Mouse (Mus musculus) myocyte (in vitro differentiated cells): ENCODE results near the gene Btbd19. TPM values are rescaled to one million over a fixed set of nuclear protein-coding genes. Genes with fewer than 3 reads are reported as not detected.

ENCODE experiments used
- H3K27me3 ChIP-seq: one replicate; pipeline ENCODE4 v1.6.1; 2011; ENCODE audit not compliant: control insufficient read depth, insufficient read depth, insufficient read length
- H3K36me3 ChIP-seq: one replicate; pipeline ENCODE4 v1.6.1; 2011; ENCODE audit not compliant: control insufficient read depth, insufficient read depth
- H3K4me2 ChIP-seq: one replicate; pipeline ENCODE4 v1.6.1; 2011; ENCODE audit warnings: low read depth, control low read depth
- H3K4me3 ChIP-seq: one replicate; pipeline ENCODE4 v1.5.1; 2011; ENCODE audit warnings: mild to moderate bottlenecking, control low read depth, moderate library complexity
- H3K79me2 ChIP-seq: one replicate; pipeline ENCODE4 v1.6.1; 2011; ENCODE audit not compliant: control insufficient read depth, insufficient read depth
- H3ac ChIP-seq: one replicate; pipeline ENCODE4 v1.6.1; 2011; ENCODE audit not compliant: control insufficient read depth, insufficient read length
- CEBPB ChIP-seq: IDR thresholded peaks from 2 replicates; pipeline ENCODE4 v1.6.1; 2011; ENCODE audit warnings: mild to moderate bottlenecking, moderate library complexity; ENCODE audit not compliant: poor library complexity, insufficient read depth, severe bottlenecking
- E2F4 ChIP-seq: IDR thresholded peaks from one replicate; pipeline ENCODE4 v1.6.1; 2011; ENCODE audit warnings: mild to moderate bottlenecking, control low read depth, moderate library complexity; ENCODE audit not compliant: insufficient read depth
- MAX ChIP-seq: IDR thresholded peaks from one replicate; pipeline ENCODE4 v1.6.1; 2011; ENCODE audit warnings: low read depth, mild to moderate bottlenecking, control low read depth
- MYOD1 ChIP-seq, 3 experiments: IDR thresholded peaks; one replicate each; pipeline ENCODE4 v1.6.1; 2011; ENCODE audit warnings: control low read depth in 2 of 3, low read depth in 2 of 3, mild to moderate bottlenecking in 2 of 3, moderate library complexity in 1 of 3; ENCODE audit not compliant: insufficient read length in 2 of 3, control insufficient read depth in 1 of 3
- MYOG ChIP-seq, 3 experiments: IDR thresholded peaks; one replicate each; pipeline ENCODE4 v1.6.1; 2011; ENCODE audit warnings: control low read depth in 2 of 3, low read depth in 2 of 3, mild to moderate bottlenecking in 2 of 3; ENCODE audit not compliant: insufficient read length in 2 of 3, control insufficient read depth in 1 of 3, insufficient read depth in 1 of 3
- POLR2A ChIP-seq: IDR thresholded peaks from one replicate; pipeline ENCODE4 v1.6.1; 2011; ENCODE audit warnings: low read depth, mild to moderate bottlenecking, control low read depth, moderate library complexity; ENCODE audit not compliant: insufficient read length
- POLR2AphosphoS2 ChIP-seq: IDR thresholded peaks from one replicate; pipeline ENCODE4 v1.6.1; 2011; ENCODE audit warnings: low read depth, control low read depth; ENCODE audit not compliant: insufficient read length
- REST ChIP-seq: IDR thresholded peaks from one replicate; pipeline ENCODE4 v1.6.1; 2011; ENCODE audit warnings: mild to moderate bottlenecking, control low read depth, moderate library complexity; ENCODE audit not compliant: insufficient read depth, insufficient read length
- SRF ChIP-seq: IDR thresholded peaks from one replicate; pipeline ENCODE4 v1.6.1; 2011; ENCODE audit warnings: low read depth; ENCODE audit not compliant: control insufficient read depth, insufficient read length
- TCF12 ChIP-seq: IDR thresholded peaks from one replicate; pipeline ENCODE4 v1.6.1; 2011; ENCODE audit warnings: mild to moderate bottlenecking, control low read depth; ENCODE audit not compliant: poor library complexity, insufficient read depth, severe bottlenecking
- TCF3 ChIP-seq: IDR thresholded peaks from one replicate; pipeline ENCODE4 v1.6.1; 2011; ENCODE audit warnings: low read depth, control low read depth; ENCODE audit not compliant: insufficient read length
- USF1 ChIP-seq: IDR thresholded peaks from one replicate; pipeline ENCODE4 v1.6.1; 2011; ENCODE audit warnings: low read depth, mild to moderate bottlenecking, control low read depth, moderate library complexity
- polyA plus RNA-seq: library from polyadenylated mRNA; unstranded; fragments of >200 nt; fragmentation: generic; extraction: Trizol; gene quantifications from one replicate; pipeline ENCODE4 v1.2.1, GENCODE M21; 2012; ENCODE audit warnings: missing spikeins

Gene Btbd19
- polyA plus RNA-seq, 1 experiment: 20.2 TPM

DNA sequence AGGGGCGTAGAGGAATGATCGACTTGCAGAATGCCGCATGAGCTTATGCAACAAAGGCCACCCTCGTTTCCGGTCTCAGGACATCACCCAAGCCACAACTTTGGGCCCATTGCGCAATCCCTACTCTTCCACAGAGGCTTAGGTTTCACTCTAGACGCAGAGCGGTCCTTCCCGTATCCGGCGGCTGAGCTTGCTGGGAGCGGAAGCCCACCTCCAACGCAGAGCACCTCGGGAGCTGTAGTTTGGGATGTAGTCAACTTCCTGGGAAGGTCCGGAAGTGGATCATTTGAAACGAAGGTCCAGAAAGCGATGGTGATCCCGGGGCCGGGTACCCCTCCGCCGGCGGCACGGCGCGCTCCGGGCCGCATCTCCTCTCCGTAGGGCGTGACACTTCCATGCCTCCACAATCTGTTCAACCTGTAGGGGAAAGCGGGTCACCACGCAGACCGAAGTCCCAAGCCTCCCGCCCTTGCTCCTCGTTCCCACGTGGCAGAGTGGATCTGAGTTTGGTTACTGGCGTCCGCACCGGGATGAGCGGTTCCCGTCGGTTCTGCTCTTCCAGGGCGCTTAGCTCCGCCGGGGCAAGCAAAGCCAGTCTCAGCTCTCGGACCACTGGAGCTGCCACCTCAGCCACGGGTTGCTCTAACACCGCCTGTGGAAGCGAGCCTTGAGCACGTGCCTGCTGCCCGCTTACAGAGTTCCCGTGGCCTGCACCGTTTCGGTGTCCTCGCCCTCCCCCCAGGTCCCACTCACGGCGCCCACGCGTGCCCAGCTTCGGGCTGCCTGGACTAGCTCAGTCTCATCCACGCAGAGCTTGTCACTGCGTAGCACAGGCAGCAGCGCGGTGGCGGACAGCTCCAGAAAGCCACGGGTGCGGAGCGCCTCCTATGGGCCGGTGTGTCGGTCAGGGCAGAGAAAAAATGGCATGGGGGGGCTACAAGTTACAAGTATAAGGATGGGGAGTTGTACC, 4.8 kb downstream of the Btbd19 start:
- TF ChIP-seq TCF3: no peak
- no peak for TF ChIP-seq TCF12
- peak; percentile 73 for TF ChIP-seq POLR2AphosphoS2
- TF ChIP-seq MYOD1 (IDR thresholded peaks at IDR 0.05; ENCODE audit: control insufficient read depth in 1 of 3, insufficient read length in 2 of 3, low read depth in 2 of 3): peak in 1 of 3 experiments; percentile 19
- TF ChIP-seq E2F4: no peak
- peak; percentile 69 for TF ChIP-seq MAX
- peak; percentile 100 for TF ChIP-seq CEBPB
- TF ChIP-seq POLR2A: peak; percentile 76
- TF ChIP-seq SRF: no peak
- no peak for TF ChIP-seq USF1
- TF ChIP-seq MYOG (IDR thresholded peaks at IDR 0.05; ENCODE audit: control insufficient read depth in 1 of 3, insufficient read depth in 1 of 3, insufficient read length in 2 of 3, low read depth in 2 of 3): peak in 1 of 3 experiments; percentile 2
- no peak for TF ChIP-seq REST
- H3K79me2 ChIP-seq: peaks cover 7% of the 10 kb centered on the region
- peak overlapping the region; percentile 95 for H3K4me2 ChIP-seq
- no peaks in the 10 kb centered on the region for H3K36me3 ChIP-seq
- peak overlapping the region; percentile 12 for H3ac ChIP-seq
- no peaks in the 10 kb centered on the region for H3K27me3 ChIP-seq
- H3K4me3 ChIP-seq: peak overlapping the region; percentile 50

DNA sequence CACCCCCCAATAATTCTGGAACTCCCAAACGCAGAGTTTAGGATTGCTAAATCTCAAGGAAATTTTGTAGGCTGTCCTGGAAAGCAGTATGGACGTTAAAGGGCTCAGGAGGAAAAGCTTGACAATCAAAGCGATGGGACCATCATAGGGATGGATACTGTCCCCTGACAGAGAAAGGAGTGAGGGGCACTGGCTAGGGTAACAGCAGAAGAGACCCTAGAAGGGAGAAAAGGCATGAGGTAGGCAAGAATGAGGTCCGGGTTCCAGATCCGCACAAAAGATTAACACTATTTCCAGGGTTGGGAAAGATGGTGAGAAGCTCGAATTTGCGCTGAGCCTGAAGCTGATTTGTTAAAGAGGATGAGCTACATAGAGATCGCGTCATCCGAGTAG, 5.5 kb downstream of the Btbd19 start:
- H3K79me2 ChIP-seq: peaks cover 7% of the 10 kb centered on the region
- no peaks in the 10 kb centered on the region for H3K27me3 ChIP-seq
- peak overlapping the region; percentile 50 for H3K4me3 ChIP-seq
- peak overlapping the region; percentile 12 for H3ac ChIP-seq
- TF ChIP-seq POLR2A (no peak), TCF3 (no peak), E2F4 (no peak), POLR2AphosphoS2 (no peak), MAX (no peak), TCF12 (no peak), MYOG (IDR thresholded peaks at IDR 0.05; ENCODE audit: control insufficient read depth in 1 of 3, insufficient read depth in 1 of 3, insufficient read length in 2 of 3, low read depth in 2 of 3) (no peak)
- peak overlapping the region; percentile 95 for H3K4me2 ChIP-seq
- no peaks in the 10 kb centered on the region for H3K36me3 ChIP-seq

DNA sequence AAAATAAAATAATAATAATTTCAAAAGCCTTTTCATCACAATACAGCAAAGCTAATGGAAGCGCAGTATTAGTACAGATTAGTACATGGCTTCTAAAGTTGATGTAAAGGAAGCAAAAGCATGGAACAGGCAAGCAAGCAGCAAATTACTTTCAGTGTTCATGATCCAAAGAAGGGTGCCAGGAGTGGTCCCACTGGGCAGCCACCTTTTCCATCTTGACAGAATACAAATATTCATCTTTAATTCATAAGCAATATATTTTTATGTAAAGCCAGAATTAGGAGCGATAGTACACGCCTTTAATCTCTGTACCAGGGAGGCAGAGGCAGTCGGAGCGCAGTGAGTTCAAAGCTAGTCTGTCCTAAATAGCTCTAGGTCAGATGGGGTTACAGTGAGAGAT, 5.9 kb downstream of the Btbd19 start:
- H3ac ChIP-seq: no peak overlapping the region
- H3K4me2 ChIP-seq: peak overlapping the region; percentile 95
- no peaks in the 10 kb centered on the region for H3K27me3 ChIP-seq
- H3K4me3 ChIP-seq: peak overlapping the region; percentile 50
- no peaks in the 10 kb centered on the region for H3K36me3 ChIP-seq
- peaks cover 7% of the 10 kb centered on the region for H3K79me2 ChIP-seq
- TF ChIP-seq SRF: no peak
- no peak for TF ChIP-seq CEBPB
- no peak for TF ChIP-seq TCF3
- no peak for TF ChIP-seq REST
- no peak for TF ChIP-seq TCF12
- TF ChIP-seq E2F4: no peak
- no peak for TF ChIP-seq MYOG (IDR thresholded peaks at IDR 0.05; ENCODE audit: control insufficient read depth in 1 of 3, insufficient read depth in 1 of 3, insufficient read length in 2 of 3, low read depth in 2 of 3)
- no peak for TF ChIP-seq USF1
- TF ChIP-seq MAX: no peak
- no peak for TF ChIP-seq POLR2AphosphoS2
- no peak for TF ChIP-seq MYOD1 (IDR thresholded peaks at IDR 0.05; ENCODE audit: control insufficient read depth in 1 of 3, insufficient read length in 2 of 3, low read depth in 2 of 3)
- TF ChIP-seq POLR2A: no peak

DNA sequence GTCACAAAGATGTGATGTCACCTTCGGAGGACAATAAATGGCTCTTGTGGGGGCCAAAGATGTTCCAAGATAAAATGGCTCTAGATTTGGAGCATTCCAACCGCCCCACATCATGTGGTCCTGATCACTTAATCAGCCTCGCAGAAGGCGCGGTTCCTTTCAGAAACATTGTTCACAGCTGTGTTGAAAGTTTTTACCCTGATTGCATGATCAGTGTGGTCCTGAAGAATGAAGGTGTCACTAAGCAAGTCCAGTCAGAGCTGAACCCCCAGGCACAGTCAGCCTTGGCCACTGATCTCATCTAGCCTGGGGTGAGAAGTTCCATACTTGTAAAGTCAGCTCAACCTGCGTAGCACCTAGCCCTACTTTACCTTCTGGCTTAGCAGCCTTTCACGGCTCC, 7.6 kb downstream of the Btbd19 start:
- Histone ChIP-seq H3ac (no peak overlapping the region), H3K27me3 (no peaks in the 10 kb centered on the region), H3K4me2 (no peak overlapping the region), H3K36me3 (no peaks in the 10 kb centered on the region), H3K4me3 (no peak overlapping the region), H3K79me2 (no peaks in the 10 kb centered on the region)
- TF ChIP-seq TCF12 (no peak), CEBPB (peak; percentile 60), POLR2A (peak; percentile 20), TCF3 (no peak), SRF (no peak), REST (no peak), MYOD1 (IDR thresholded peaks at IDR 0.05; ENCODE audit: control insufficient read depth in 1 of 3, insufficient read length in 2 of 3, low read depth in 2 of 3) (no peak), POLR2AphosphoS2 (no peak), USF1 (no peak), E2F4 (no peak), MYOG (IDR thresholded peaks at IDR 0.05; ENCODE audit: control insufficient read depth in 1 of 3, insufficient read depth in 1 of 3, insufficient read length in 2 of 3, low read depth in 2 of 3) (no peak), MAX (no peak)
